Mouse (Mus musculus): Measurements from ENCODE around the gene Gm3336.

- TF ChIP-seq POLR2A (IDR thresholded peaks at IDR 0.05; ENCODE audit: low read depth, low read length): no peak
- no peak for TF ChIP-seq CTCF (IDR thresholded peaks at IDR 0.05; ENCODE audit: borderline replicate concordance, insufficient read depth, low read length)
These were observed 38.3 kb upstream of the Gm3336 start for GRCm38 (mm10) chr8:70680039-70680438.
